Mouse (Mus musculus): ENCODE data around the gene Wscd1. TPM values are rescaled to one million over a fixed set of nuclear protein-coding genes. Genes with fewer than 3 reads are reported as not detected.

Gene Wscd1
- 0.76 TPM for polyA plus RNA-seq (2021)

DNA sequence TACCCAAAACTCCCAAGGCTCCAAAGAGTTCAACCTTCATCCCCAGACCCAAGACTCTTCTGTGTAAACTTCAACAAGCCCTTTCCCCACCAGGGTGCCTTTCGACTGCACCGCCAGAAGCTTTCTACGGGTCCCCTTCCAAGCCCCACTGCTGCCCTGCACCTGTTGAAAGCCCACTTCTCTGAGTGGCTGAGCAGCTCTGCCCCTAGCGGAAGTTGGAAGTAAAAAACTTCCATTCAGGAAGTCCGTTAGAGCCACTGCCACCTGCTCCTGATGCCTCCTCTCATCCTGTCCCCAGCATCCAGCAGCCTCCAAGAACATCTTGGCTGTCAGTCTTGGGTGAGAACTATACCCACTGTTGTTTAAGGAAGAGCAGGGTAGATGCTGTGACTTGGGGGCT is at the start of gene Wscd1:
TSS of gene Wscd1 (plus strand) at position 250 of the 400 bp plus-strand sequence.
- ChIA-PET POLR2A (no interaction called here), CTCF (interaction anchor here (0.8 kb wide), 1 partner anchor 37 kb away, joined by 3 read pairs; no protein-coding TSS in a partner anchor)
- ATAC-seq (no peak), DNase-seq (ENCODE audit: low read depth, low spot score) (no peak)
- in situ Hi-C loops (cut with MboI; ENCODE audit: low pct_unique_long_range_greater_than_20kb) = no loop called here
- no peak for TF ChIP-seq CTCF (IDR thresholded peaks at IDR 0.05)
- peaks cover 7% of the 10 kb centered on the region for H3K27me3 ChIP-seq

DNA sequence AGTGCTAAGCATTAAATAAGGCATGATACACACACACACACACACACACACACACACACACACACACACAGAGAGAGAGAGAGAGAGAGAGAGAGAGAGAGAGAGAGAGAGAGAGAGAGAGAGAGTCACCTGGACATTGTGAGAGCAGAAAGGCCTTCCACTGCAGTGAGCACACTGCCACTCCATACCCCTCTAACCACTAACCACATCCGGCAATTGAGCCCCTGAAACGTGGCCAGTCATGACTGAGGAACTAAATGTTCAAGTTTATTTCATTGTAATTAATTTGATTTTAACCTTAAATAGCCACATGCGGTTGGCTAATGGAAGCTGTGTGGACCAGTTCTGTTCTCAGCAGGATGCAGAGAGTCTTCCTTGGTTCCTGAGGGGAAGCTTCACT is 21.7 kb upstream of the Wscd1 start:
- ATAC-seq (no peak), DNase-seq (ENCODE audit: low read depth, low spot score) (no peak)
- ChIA-PET CTCF (no interaction called here), POLR2A (no interaction called here)
- no peak for TF ChIP-seq CTCF (IDR thresholded peaks at IDR 0.05)
- no peaks in the 10 kb centered on the region for H3K27me3 ChIP-seq
- in situ Hi-C loops (cut with MboI; ENCODE audit: low pct_unique_long_range_greater_than_20kb) = no loop called here

DNA sequence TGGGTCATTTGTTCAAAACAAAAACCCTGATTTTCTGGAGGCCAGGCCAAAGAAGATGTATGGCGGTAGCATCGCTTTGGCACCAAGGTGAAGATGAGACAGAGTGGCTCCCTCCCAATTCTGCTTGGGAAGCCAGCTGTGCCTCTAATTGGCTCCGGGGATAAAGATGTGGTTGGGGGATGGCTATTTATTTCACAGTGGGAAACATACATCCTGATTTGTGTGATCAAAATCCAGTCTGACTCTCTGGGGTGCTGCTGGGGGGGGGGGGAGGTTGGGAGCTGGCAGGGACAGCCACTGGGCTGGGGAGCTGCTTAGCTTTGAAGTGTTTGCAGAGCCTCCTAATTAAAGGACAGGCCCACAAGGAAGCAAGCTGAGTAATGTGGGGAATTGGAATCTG is 20.4 kb upstream of the Wscd1 start:
- CTCF ChIA-PET = no interaction called here
- TF ChIP-seq CTCF (IDR thresholded peaks at IDR 0.05) = no peak
- no peaks in the 10 kb centered on the region for H3K27me3 ChIP-seq
- POLR2A ChIA-PET = no interaction called here
- in situ Hi-C loops (cut with MboI; ENCODE audit: low pct_unique_long_range_greater_than_20kb) = no loop called here
- ATAC-seq = no peak
- DNase-seq (ENCODE audit: low read depth, low spot score) = no peak

DNA sequence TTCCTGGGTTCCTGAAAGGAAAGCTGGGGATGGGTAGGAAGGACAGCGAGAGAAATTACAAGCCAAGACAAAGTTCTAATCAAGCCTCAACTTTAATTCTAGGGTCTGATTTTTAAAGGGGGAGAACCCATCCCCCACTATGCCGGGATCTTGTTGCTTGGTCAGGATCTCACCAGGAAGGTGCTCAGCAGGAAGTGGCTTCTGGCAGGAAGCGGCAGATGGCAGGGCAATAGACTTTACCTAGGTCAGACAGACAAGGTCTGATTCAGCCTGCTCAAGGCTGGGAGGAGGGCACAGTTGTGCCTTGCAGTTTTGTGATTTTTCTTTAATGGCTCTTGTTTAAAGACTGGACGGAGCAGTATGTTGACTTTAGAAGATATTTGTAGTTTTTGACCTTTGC is 15.9 kb upstream of the Wscd1 start:
- in situ Hi-C loops (cut with MboI; ENCODE audit: low pct_unique_long_range_greater_than_20kb) = no loop called here
- ATAC-seq = no peak
- ChIA-PET CTCF (no interaction called here), POLR2A (no interaction called here)
- no peak for DNase-seq (ENCODE audit: low read depth, low spot score)
- no peak for TF ChIP-seq CTCF (IDR thresholded peaks at IDR 0.05)
- H3K27me3 ChIP-seq = peaks cover 7% of the 10 kb centered on the region

DNA sequence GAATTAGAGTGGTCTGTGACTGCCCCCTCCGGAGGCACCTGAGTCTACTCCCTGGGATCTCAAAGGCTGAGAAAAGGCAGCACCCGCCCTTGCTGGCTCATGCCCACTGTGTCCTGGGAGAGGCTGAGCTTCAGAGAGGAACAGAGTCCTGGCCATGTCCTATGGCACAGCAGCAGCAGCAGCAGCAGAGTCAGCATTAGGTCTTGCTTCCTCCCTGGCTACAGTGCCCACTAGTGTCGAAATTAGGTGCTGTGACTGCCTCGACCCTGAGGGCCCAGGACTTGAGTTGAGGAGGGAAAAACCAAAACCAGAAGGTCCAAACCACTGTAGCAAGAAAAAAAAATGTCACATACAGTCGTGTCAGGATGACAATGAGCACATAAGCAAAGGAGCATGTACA is 12.6 kb upstream of the Wscd1 start:
- POLR2A ChIA-PET = no interaction called here
- in situ Hi-C loops (cut with MboI; ENCODE audit: low pct_unique_long_range_greater_than_20kb) = no loop called here
- peak; percentile 47 for TF ChIP-seq CTCF (IDR thresholded peaks at IDR 0.05)
- CTCF ChIA-PET = no interaction called here
- DNase-seq (ENCODE audit: low read depth, low spot score) (no peak), ATAC-seq (no peak)
- peaks cover 12% of the 10 kb centered on the region for H3K27me3 ChIP-seq

DNA sequence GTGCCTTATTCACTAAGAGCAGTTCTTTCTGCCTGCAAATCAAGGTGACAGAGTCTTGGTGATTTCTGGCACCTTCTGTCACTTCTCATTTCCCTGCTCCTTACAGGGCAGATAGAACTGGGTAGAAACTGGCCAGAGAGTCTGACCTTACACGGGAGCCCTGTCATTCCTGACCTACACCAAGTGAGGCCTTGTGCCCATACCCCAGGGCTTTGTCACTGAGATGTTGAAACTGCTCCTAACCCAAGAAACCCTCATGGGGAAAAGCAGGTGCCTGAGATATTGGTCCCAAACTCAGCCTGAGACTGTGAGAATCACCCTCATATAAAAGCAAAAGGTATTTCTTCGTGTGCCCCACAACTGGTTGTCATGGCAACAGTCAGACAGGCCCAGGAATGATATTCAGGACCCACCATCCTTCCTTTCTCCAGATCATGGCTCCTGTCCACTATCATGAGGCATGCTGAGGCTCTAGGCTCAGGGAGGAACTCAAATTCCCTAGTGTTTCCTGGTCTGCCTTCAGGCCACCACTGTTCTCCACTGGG is 11.1 kb upstream of the Wscd1 start:
- in situ Hi-C loops (cut with MboI; ENCODE audit: low pct_unique_long_range_greater_than_20kb) = no loop called here
- peaks cover 12% of the 10 kb centered on the region for H3K27me3 ChIP-seq
- DNase-seq (ENCODE audit: low read depth, low spot score) (no peak), ATAC-seq (no peak)
- TF ChIP-seq CTCF (IDR thresholded peaks at IDR 0.05) = no peak
- ChIA-PET CTCF (no interaction called here), POLR2A (no interaction called here)

DNA sequence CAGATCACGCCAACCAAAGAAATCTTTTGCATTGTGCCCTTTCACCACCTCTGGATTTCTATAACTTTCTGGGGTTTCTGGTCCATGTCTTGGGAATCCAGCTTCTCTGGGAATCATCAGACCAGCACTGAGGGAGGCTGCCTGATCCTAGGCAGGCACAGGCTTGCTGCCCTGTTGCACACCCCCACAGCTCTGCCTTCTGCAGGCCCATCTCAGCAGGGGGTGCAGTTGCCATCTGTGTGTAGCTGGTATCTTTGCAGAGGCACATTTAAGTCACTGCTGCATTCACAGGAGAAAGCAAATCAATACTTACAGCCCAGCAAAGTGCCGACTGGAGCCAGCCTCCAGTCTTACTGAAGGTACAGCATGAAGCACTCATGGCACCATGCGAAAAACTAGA is 3.8 kb upstream of the Wscd1 start:
- no peak for TF ChIP-seq CTCF (IDR thresholded peaks at IDR 0.05)
- in situ Hi-C loops (cut with MboI; ENCODE audit: low pct_unique_long_range_greater_than_20kb) = no loop called here
- CTCF ChIA-PET = no interaction called here

DNA sequence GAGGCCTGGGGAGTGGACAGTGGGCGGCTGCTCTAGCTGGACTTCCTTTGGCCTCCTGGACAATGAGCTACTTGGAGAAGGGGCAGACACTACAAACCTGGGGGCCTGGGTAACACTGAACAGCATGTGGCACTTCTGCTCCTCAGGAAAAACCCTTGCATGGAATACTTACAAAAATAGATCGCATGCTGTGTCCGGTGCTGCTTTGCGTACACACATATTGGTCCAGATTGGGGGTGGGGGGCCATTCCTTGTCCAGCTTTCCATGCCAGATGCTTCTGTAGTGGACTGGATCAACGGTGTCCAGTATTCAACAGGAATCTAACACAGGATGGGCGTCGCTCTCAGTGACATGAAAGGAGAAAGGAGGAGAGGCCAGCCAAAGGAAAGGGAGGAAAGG is 2.0 kb upstream of the Wscd1 start:
- peaks cover 7% of the 10 kb centered on the region for H3K27me3 ChIP-seq
- ChIA-PET CTCF (no interaction called here), POLR2A (no interaction called here)
- in situ Hi-C loops (cut with MboI; ENCODE audit: low pct_unique_long_range_greater_than_20kb) = no loop called here
- no peak for ATAC-seq
- no peak for TF ChIP-seq CTCF (IDR thresholded peaks at IDR 0.05)
- DNase-seq (ENCODE audit: low read depth, low spot score) = no peak

More for the DNA sequence above, 3.8 kb upstream of the Wscd1 start:
- DNase-seq (ENCODE audit: low read depth, low spot score) = no peak
- peaks cover 4% of the 10 kb centered on the region for H3K27me3 ChIP-seq
- POLR2A ChIA-PET = no interaction called here
- ATAC-seq = no peak

DNA sequence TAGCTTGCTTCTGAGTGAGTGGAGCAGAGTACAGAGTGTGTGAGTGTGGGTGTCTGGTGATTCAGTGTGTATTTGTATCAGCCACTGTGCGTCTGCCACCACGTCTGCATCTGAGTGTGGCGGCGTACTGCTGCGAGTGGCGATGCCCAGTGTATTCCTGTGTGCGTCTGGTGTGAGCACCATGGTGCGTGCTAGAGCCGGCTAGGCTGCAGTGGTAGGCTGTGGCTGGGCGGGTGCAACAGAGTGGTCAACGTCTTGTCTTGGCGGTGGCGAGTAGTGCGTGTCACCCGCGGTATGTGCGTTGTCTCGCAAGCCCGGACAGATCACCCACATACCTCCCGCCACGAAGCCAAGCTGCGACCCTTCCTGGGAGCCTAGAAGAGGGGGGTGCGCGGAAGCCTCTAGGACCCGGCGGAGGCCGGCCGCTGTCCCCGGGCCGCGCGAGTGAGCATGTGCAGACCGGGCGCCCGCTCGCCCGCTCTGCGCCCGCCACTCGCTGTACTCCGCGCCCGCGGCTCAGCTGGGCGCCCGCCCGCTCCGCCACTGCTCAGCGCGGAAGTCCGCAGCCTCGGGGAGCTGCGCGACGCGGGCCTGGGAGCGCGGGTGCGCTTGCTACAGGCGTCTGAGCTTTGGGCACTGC is 934 bp downstream of the Wscd1 start:
- in situ Hi-C loops (cut with MboI; ENCODE audit: low pct_unique_long_range_greater_than_20kb) = no loop called here

DNA sequence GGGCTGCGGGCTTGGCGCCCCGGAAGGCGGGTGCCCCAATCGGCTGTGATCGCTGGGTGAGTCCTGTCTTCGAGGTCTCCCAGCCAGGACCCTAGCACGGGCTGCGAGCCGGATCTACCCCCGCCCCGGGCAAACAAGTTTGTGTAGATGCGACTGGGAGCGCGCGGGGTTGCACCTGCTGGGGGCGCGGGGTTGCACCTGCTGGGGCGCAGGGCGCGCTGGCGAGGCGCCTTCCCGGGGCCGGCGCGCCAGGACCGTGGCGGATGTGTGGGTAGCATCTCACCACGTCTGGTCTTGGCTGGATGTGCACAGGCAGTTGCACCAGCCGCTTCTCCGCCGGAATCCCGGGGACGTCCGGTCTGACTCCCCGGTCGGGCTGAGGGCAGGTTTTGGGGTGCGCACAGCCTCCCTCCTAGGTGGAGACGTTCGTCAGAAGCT is 1.5 kb downstream of the Wscd1 start:
- POLR2A ChIA-PET = no interaction called here
- in situ Hi-C loops (cut with MboI; ENCODE audit: low pct_unique_long_range_greater_than_20kb) = no loop called here
- ATAC-seq (no peak), DNase-seq (ENCODE audit: low read depth, low spot score) (no peak)
- no peak for TF ChIP-seq CTCF (IDR thresholded peaks at IDR 0.05)
- peaks cover 7% of the 10 kb centered on the region for H3K27me3 ChIP-seq
- CTCF ChIA-PET = no interaction called here

More for the DNA sequence above, 934 bp downstream of the Wscd1 start:
- peak; percentile 67 for ATAC-seq
- peaks cover 7% of the 10 kb centered on the region for H3K27me3 ChIP-seq
- CTCF ChIA-PET = no interaction called here
- POLR2A ChIA-PET = no interaction called here
- no peak for DNase-seq (ENCODE audit: low read depth, low spot score)
- TF ChIP-seq CTCF (IDR thresholded peaks at IDR 0.05) = no peak

DNA sequence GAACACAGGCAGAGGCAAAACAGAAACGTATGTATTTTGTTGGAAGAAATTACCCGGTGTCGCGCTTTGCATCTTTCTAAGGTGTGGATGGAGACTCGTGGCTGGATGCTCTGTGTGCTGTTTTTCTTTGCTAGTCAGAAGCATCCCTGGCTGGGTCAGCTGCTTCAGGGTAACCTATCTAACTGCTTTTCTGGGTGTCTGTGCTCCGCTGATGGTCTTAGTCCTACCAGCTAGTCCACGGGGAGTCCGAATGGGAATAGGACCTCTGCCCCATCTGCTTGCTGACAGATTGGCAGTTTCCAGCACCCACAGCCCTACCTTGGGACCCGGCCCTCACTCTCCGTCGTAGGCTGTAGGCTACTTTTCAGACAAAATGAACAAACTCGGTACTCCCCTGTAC is 2.0 kb downstream of the Wscd1 start:
- POLR2A ChIA-PET = no interaction called here
- in situ Hi-C loops (cut with MboI; ENCODE audit: low pct_unique_long_range_greater_than_20kb) = no loop called here
- ATAC-seq (no peak), DNase-seq (ENCODE audit: low read depth, low spot score) (no peak)
- TF ChIP-seq CTCF (IDR thresholded peaks at IDR 0.05) = no peak
- H3K27me3 ChIP-seq = peaks cover 7% of the 10 kb centered on the region
- CTCF ChIA-PET = no interaction called here

DNA sequence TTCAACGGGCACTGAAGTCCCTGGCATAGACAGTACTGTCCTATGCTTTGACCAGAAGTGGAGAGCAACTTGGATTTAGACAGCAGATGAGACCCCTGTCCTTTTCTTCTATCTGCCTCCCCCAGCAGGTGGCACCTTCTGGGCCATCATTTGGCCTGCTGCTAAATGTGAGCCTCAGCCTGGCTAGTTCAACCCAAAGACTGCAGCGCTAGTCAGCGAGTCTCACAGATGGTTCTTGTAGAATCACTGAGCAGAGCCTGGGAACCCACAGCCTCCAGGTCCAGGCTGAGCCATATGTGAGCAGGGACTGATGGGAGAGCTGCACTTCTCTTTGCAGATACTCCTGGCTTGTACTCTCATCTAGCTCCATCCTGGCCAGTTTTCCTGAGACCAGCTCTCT is 2.9 kb downstream of the Wscd1 start:
- TF ChIP-seq CTCF (IDR thresholded peaks at IDR 0.05) = no peak
- CTCF ChIA-PET = no interaction called here
- in situ Hi-C loops (cut with MboI; ENCODE audit: low pct_unique_long_range_greater_than_20kb) = no loop called here
- ATAC-seq = no peak
- H3K27me3 ChIP-seq = peaks cover 7% of the 10 kb centered on the region
- DNase-seq (ENCODE audit: low read depth, low spot score) = no peak
- POLR2A ChIA-PET = no interaction called here
